Comparison of ENCODE assay signal across 19 mouse cellular contexts in genomic region chr19:4414631-4415030, GRCm38 (mm10).
"Had no signal": no experiment of that assay in that cellular context is flagged by ENCODE, and none has a peak within 500 bp of the region (broad histone marks: within the 10 kb centered on the region; RNA-seq: fewer than 3 reads in every experiment).

No protein-coding gene starts in this region.

- H3K4me3 ChIP-seq: megakaryocyte, embryonic 14.5 days; midbrain, embryonic 13.5 days; midbrain, embryonic 15.5 days; neural tube, embryonic 13.5 days; neural tube, embryonic 15.5 days had no signal

- ATAC-seq: midbrain, embryonic 13.5 days; midbrain, embryonic 15.5 days had no signal

- H3K9me3 ChIP-seq: megakaryocyte, embryonic 14.5 days; midbrain, embryonic 13.5 days; midbrain, embryonic 15.5 days; neural tube, embryonic 13.5 days had no signal

- H3K4me2 ChIP-seq: lung, embryonic 14.5 days; midbrain, embryonic 11.5 days; midbrain, embryonic 13.5 days; midbrain, embryonic 15.5 days; neural tube, embryonic 13.5 days; neural tube, embryonic 15.5 days had no signal

- H3K36me3 ChIP-seq: midbrain, embryonic 13.5 days; midbrain, embryonic 15.5 days; neural tube, embryonic 13.5 days; neural tube, embryonic 15.5 days had no signal

- H3K4me1 ChIP-seq: midbrain, embryonic 13.5 days; midbrain, embryonic 15.5 days; neural tube, embryonic 13.5 days; neural tube, embryonic 15.5 days had no signal

- H3K9ac ChIP-seq: lung, embryonic 14.5 days; midbrain, embryonic 13.5 days; midbrain, embryonic 15.5 days; neural tube, embryonic 13.5 days; neural tube, embryonic 15.5 days had no signal

- H3K27ac ChIP-seq: macrophage; midbrain, embryonic 13.5 days; midbrain, embryonic 15.5 days; neural tube, embryonic 13.5 days; neural tube, embryonic 15.5 days had no signal

- H3K27me3 ChIP-seq: megakaryocyte, embryonic 14.5 days; midbrain, embryonic 13.5 days; midbrain, embryonic 15.5 days; neural tube, embryonic 13.5 days; neural tube, embryonic 15.5 days had no signal

- DNase-seq: lung, adult 18-20 months; lung, embryonic 14.5 days; lung, postnatal 10 days; lung, postnatal 36 days; retina, postnatal 1 day; right cerebral cortex, adult 18-20 months; right cerebral cortex, postnatal 25 days; right cerebral cortex, postnatal 4 days; spleen, adult 18-20 months; thymus, adult 18-20 months; thymus, postnatal 14 days; thymus, postnatal 36 days had no signal
